Mouse (Mus musculus) kidney, adult 2 months (tissue): Measurements from ENCODE around the gene Fars2.

ENCODE experiments used
- CTCF ChIP-seq: fragments of 200-500 bp; conservative IDR thresholded peaks from 2 replicates; pipeline ENCODE4 v1.5.1; 2011; ENCODE audit warnings: low read depth, mild to moderate bottlenecking, control low read depth, low read length, moderate library complexity, mixed read lengths; ENCODE audit not compliant: insufficient read depth, insufficient read length
- POLR2A ChIP-seq: fragments of 200-500 bp; IDR thresholded peaks from one replicate; pipeline ENCODE4 v1.6.1; 2011; ENCODE audit warnings: low read depth, low read length, control low read depth

DNA sequence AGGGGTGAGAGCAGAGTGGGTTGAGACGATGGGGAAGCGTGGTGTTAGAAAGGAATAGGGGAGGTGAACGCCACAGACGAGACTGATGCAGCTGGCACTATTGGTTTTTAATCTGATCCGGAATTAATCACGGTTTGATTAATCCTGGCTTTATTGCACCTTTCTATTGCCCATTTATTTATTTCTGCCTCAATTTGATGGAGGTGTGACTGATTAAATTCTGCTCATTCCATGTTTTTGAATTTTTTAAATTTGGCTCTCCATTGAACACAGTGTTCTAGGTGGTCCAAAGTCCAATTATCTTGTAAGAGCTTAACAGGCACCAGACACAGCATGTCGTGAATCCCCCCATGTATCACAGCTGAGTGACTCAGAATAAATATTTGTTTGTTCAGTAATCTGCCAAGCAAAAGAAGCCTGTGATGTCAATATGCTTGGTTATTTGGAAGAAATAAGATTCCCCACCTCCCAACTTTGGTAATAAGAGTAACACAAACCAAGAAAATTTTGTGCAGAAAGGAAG is 166.4 kb downstream of the Fars2 start:
- no peak for TF ChIP-seq CTCF
- no peak for TF ChIP-seq POLR2A
